Mouse (Mus musculus) lung, embryonic 14.5 days (tissue): ENCODE results near the gene Olfr1277. TPM values are rescaled to one million over a fixed set of nuclear protein-coding genes. Genes with fewer than 3 reads are reported as not detected.

Source experiments
- ATAC-seq: fragments of 200-750 bp; cut with Nextera tagmentation; 2 replicates; pipeline ENCODE4 v1.8.0; 2017; ENCODE audit warnings: mild to moderate bottlenecking, moderate TSS enrichment, moderate library complexity; ENCODE audit not compliant: insufficient read depth
- DNase-seq: peaks from one replicate; pipeline ENCODE4 v3.0.0-alpha.2; 2015
- H3K27ac ChIP-seq: fragments of 300-500 bp; sonication (generic); 2 replicates; pipeline ENCODE4 v1.5.1; 2014; ENCODE audit warnings: low read depth, mild to moderate bottlenecking, moderate library complexity
- H3K27me3 ChIP-seq: fragments of 300-500 bp; sonication (generic); 2 replicates; pipeline ENCODE4 v1.6.1; 2014; ENCODE audit warnings: low read length, control low read depth; ENCODE audit not compliant: insufficient read depth
- H3K36me3 ChIP-seq: fragments of 300-500 bp; sonication (generic); 2 replicates; pipeline ENCODE4 v1.6.1; 2014; ENCODE audit warnings: control low read depth; ENCODE audit not compliant: insufficient read depth
- H3K4me1 ChIP-seq: fragments of 300-500 bp; sonication (generic); 2 replicates; pipeline ENCODE4 v1.6.1; 2014; ENCODE audit warnings: antibody characterized with exemption, control low read depth; ENCODE audit not compliant: insufficient read depth
- H3K4me2 ChIP-seq: fragments of 300-500 bp; sonication (generic); 2 replicates; pipeline ENCODE4 v1.6.1; 2014; ENCODE audit warnings: mild to moderate bottlenecking
- H3K4me3 ChIP-seq: fragments of 300-500 bp; sonication (generic); 2 replicates; pipeline ENCODE4 v1.5.1; 2014; ENCODE audit warnings: low read depth, low read length
- H3K9ac ChIP-seq: fragments of 300-500 bp; sonication (generic); 2 replicates; pipeline ENCODE4 v1.6.1; 2014
- H3K9me3 ChIP-seq: fragments of 300-500 bp; sonication (generic); 2 replicates; pipeline ENCODE4 v1.6.1; 2016; ENCODE audit warnings: low read depth, low read length, control low read depth
- CTCF ChIP-seq: IDR thresholded peaks from 2 replicates; pipeline ENCODE4 v1.5.1; 2016; ENCODE audit warnings: antibody characterized with exemption, low read depth
- WGBS: fragments of 180-500 bp; shearing (Covaris S2); extraction: QIAGEN DNeasy Blood & Tissue Kit; methylation state at CpG from one replicate; pipeline ENCODE4 v1.1.7; 2014; 5-methylcytosine and 5-hydroxymethylcytosine counted together
- polyA plus RNA-seq: library from polyadenylated mRNA; unstranded; fragments of >200 nt; fragmentation: Nextera tagmentation; extraction: Ambion mirVana; gene quantifications from 2 replicates; pipeline ENCODE4 v1.2.1, GENCODE M21; 2014

Olfr1277 gene
- polyA plus RNA-seq = not detected in 2 replicates

GRCm38 (mm10) chr2:111274006-111274405, at the start of gene Olfr1277:
TSS of gene Olfr1277 (minus strand) at chr2:111274106.
- H3K36me3 ChIP-seq = no peaks in the 10 kb centered on the region
- TF ChIP-seq CTCF = no peak
- no peak within 1 kb of the TSS for H3K27ac ChIP-seq
- no peaks in the 10 kb centered on the region for H3K9me3 ChIP-seq
- WGBS = 76% methylated on average over 2 of the region's 2 CpGs
- H3K4me2 ChIP-seq = no peak within 1 kb of the TSS
- H3K9ac ChIP-seq = no peak within 1 kb of the TSS
- DNase-seq = no peak
- no peaks in the 10 kb centered on the region for H3K4me1 ChIP-seq
- H3K27me3 ChIP-seq = no peaks in the 10 kb centered on the region
- no peak within 1 kb of the TSS for H3K4me3 ChIP-seq
- no peak for ATAC-seq

- H3K4me2 ChIP-seq = no peak within 1 kb of the TSS
- H3K36me3 ChIP-seq = no peaks in the 10 kb centered on the region
- no peak within 1 kb of the TSS for H3K9ac ChIP-seq
- TF ChIP-seq CTCF = no peak
- no peak for DNase-seq
- no peaks in the 10 kb centered on the region for H3K9me3 ChIP-seq
- H3K27me3 ChIP-seq = no peaks in the 10 kb centered on the region
- H3K27ac ChIP-seq = no peak within 1 kb of the TSS
- no peak within 1 kb of the TSS for H3K4me3 ChIP-seq
- ATAC-seq = no peak
- H3K4me1 ChIP-seq = no peaks in the 10 kb centered on the region
Observed at GRCm38 (mm10) chr2:111313717-111314116, 39.8 kb upstream of the Olfr1277 start, which contains the start of gene Olfr1280. TSS of gene Olfr1280 (plus strand) at chr2:111314017.

- H3K9me3 ChIP-seq = no peaks in the 10 kb centered on the region
- no peak within 1 kb of the TSS for H3K9ac ChIP-seq
- no peaks in the 10 kb centered on the region for H3K27me3 ChIP-seq
- DNase-seq (no peak), ATAC-seq (no peak)
- H3K4me3 ChIP-seq = no peak within 1 kb of the TSS
- no peaks in the 10 kb centered on the region for H3K36me3 ChIP-seq
- no peak within 1 kb of the TSS for H3K27ac ChIP-seq
- TF ChIP-seq CTCF = no peak
- H3K4me1 ChIP-seq = no peaks in the 10 kb centered on the region
- no peak within 1 kb of the TSS for H3K4me2 ChIP-seq
Observed at GRCm38 (mm10) chr2:111300374-111300773, 26.5 kb upstream of the Olfr1277 start, which contains the start of gene Olfr1279. TSS of gene Olfr1279 (plus strand) at chr2:111300635.

GRCm38 (mm10) chr2:111298541-111298940, 24.6 kb upstream of the Olfr1277 start:
- Histone ChIP-seq H3K4me1 (no peaks in the 10 kb centered on the region), H3K9ac (no peak overlapping the region), H3K27ac (no peak overlapping the region), H3K9me3 (no peaks in the 10 kb centered on the region), H3K4me3 (no peak overlapping the region), H3K4me2 (no peak overlapping the region), H3K27me3 (no peaks in the 10 kb centered on the region), H3K36me3 (no peaks in the 10 kb centered on the region)
- no peak for ATAC-seq
- DNase-seq = no peak
- TF ChIP-seq CTCF = no peak

- no peak for TF ChIP-seq CTCF
- DNase-seq (no peak), ATAC-seq (no peak)
- no peaks in the 10 kb centered on the region for H3K27me3 ChIP-seq
- H3K4me1 ChIP-seq = no peaks in the 10 kb centered on the region
- H3K4me2 ChIP-seq = no peak within 1 kb of the TSS
- no peak within 1 kb of the TSS for H3K4me3 ChIP-seq
- no peak within 1 kb of the TSS for H3K9ac ChIP-seq
- H3K27ac ChIP-seq = no peak within 1 kb of the TSS
- no peaks in the 10 kb centered on the region for H3K36me3 ChIP-seq
- H3K9me3 ChIP-seq = no peaks in the 10 kb centered on the region
Observed at GRCm38 (mm10) chr2:111289836-111290235, 15.9 kb upstream of the Olfr1277 start, which contains the start of gene Olfr1278. TSS of gene Olfr1278 (plus strand) at chr2:111290136.

GRCm38 (mm10) chr2:111254216-111254615, 19.7 kb downstream of the Olfr1277 start, which contains the start of gene Olfr1276:
TSS of gene Olfr1276 (plus strand) at chr2:111254516.
- Histone ChIP-seq H3K36me3 (no peaks in the 10 kb centered on the region), H3K9me3 (no peaks in the 10 kb centered on the region), H3K9ac (no peak within 1 kb of the TSS), H3K4me3 (no peak within 1 kb of the TSS), H3K27me3 (no peaks in the 10 kb centered on the region), H3K27ac (no peak within 1 kb of the TSS), H3K4me1 (no peaks in the 10 kb centered on the region), H3K4me2 (no peak within 1 kb of the TSS)
- no peak for TF ChIP-seq CTCF
- DNase-seq (no peak), ATAC-seq (no peak)

- no peak for DNase-seq
- H3K9ac ChIP-seq = no peak within 1 kb of the TSS
- no peak within 1 kb of the TSS for H3K27ac ChIP-seq
- no peak within 1 kb of the TSS for H3K4me3 ChIP-seq
- no peak for ATAC-seq
- no peaks in the 10 kb centered on the region for H3K36me3 ChIP-seq
- H3K4me2 ChIP-seq = no peak within 1 kb of the TSS
- no peaks in the 10 kb centered on the region for H3K4me1 ChIP-seq
- H3K9me3 ChIP-seq = no peaks in the 10 kb centered on the region
- WGBS = 100% methylated on average over 1 of the region's 1 CpGs
- no peak for TF ChIP-seq CTCF
- H3K27me3 ChIP-seq = no peaks in the 10 kb centered on the region
Observed at GRCm38 (mm10) chr2:111235186-111235585, 38.7 kb downstream of the Olfr1277 start, which contains the start of gene Olfr1275. TSS of gene Olfr1275 (minus strand) at chr2:111235286.

GRCm38 (mm10) chr2:111229502-111229901, 44.4 kb downstream of the Olfr1277 start, which contains the start of gene 4930430A15Rik:
TSS of gene 4930430A15Rik (minus strand) at chr2:111229602.
- ATAC-seq = no peak
- Histone ChIP-seq H3K4me1 (no peaks in the 10 kb centered on the region), H3K36me3 (no peaks in the 10 kb centered on the region), H3K4me2 (no peak within 1 kb of the TSS), H3K4me3 (no peak within 1 kb of the TSS), H3K9me3 (no peaks in the 10 kb centered on the region), H3K27ac (no peak within 1 kb of the TSS), H3K9ac (no peak within 1 kb of the TSS), H3K27me3 (no peaks in the 10 kb centered on the region)
- 85% methylated on average over 6 of the region's 6 CpGs for WGBS
- no peak for DNase-seq
- no peak for TF ChIP-seq CTCF

Other genes with a start within 250 kb of the Olfr1277 start
- gene Gm13941, start 168.1 kb downstream of the Olfr1277 start, polyA plus RNA-seq = not detected in 2 replicates
- not detected in 2 replicates for gene Gm15130, start 121.2 kb downstream of the Olfr1277 start, polyA plus RNA-seq
- gene 4930430A15Rik, start 44.5 kb downstream of the Olfr1277 start, polyA plus RNA-seq = not detected in 2 replicates
- not detected in 2 replicates for gene Olfr1275, start 38.8 kb downstream of the Olfr1277 start, polyA plus RNA-seq
- gene Olfr1276, start 19.6 kb downstream of the Olfr1277 start, polyA plus RNA-seq = not detected in 2 replicates
- not detected in 2 replicates for gene Olfr1278, start 16.0 kb upstream of the Olfr1277 start, polyA plus RNA-seq
- gene Olfr1279, start 26.5 kb upstream of the Olfr1277 start, polyA plus RNA-seq = not detected in 2 replicates
- gene Olfr1280, start 39.9 kb upstream of the Olfr1277 start, polyA plus RNA-seq = not detected in 2 replicates
- not detected in 2 replicates for gene Olfr1281, start 52.4 kb upstream of the Olfr1277 start, polyA plus RNA-seq
- gene Olfr1282, start 62.0 kb upstream of the Olfr1277 start, polyA plus RNA-seq = not detected in 2 replicates
- gene Olfr1283, start 92.7 kb upstream of the Olfr1277 start, polyA plus RNA-seq = not detected in 2 replicates
- gene Olfr1284, start 101.4 kb upstream of the Olfr1277 start, polyA plus RNA-seq = not detected in 2 replicates
- gene Olfr1286, start 149.0 kb upstream of the Olfr1277 start, polyA plus RNA-seq = not detected in 2 replicates
- gene Olfr1287, start 175.0 kb upstream of the Olfr1277 start, polyA plus RNA-seq = not detected in 2 replicates
- not detected in 2 replicates for gene Olfr1288, start 200.0 kb upstream of the Olfr1277 start, polyA plus RNA-seq
- gene Olfr1289, start 206.7 kb upstream of the Olfr1277 start, polyA plus RNA-seq = not detected in 2 replicates
- gene Olfr1290, start 219.7 kb upstream of the Olfr1277 start, polyA plus RNA-seq = not detected in 2 replicates
- not detected in 2 replicates for gene Olfr1291-ps1, start 223.1 kb upstream of the Olfr1277 start, polyA plus RNA-seq